Mouse (Mus musculus): ENCODE results near the gene Scd2.
A peak's percentile ranks its signal among the peaks of the same experiment; 100 is the strongest.

The Scd2 gene

DNA sequence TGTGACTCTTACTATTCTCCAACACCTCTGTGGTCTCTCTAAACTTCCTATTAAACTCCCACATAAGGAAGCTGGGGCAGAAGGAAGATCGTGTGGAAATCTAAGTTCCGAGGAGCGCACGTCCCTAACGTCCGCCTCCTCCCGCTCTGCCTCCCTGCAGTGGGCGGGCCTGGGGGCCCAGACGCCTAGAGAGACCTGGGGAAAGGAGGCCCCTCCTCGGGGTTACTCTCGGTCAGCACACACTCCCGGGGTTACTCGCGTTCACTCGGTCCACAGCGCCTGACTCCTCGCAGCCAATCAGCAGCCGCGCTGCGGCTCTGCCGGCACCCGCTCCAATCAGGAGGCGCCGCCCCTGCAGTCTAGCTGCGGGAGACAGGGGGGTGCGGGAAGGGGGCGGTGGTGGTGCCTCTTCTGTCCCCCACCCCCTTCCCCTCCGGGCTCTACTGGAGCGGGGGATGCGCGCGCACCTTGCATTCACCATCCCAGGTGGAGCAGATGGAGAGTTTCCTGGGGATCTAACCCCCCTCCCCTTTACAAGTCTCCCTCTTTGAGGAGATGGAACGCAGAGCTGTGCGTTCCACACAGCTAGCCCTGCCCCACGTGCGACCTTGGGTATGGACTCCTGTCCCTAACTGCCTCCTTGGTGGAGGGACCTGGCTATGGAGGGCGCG, 9.3 kb upstream of the Scd2 start:
- no peaks in the 10 kb centered on the region for H3K36me3 ChIP-seq (ENCODE audit: control insufficient read depth, insufficient read depth, low read length, poor library complexity, severe bottlenecking)
- no peaks in the 10 kb centered on the region for H3K27me3 ChIP-seq (ENCODE audit: control insufficient read depth, insufficient read depth, low read length, poor library complexity, severe bottlenecking)
- DNase-seq (ENCODE audit: low read depth, low spot score), result peak; percentile 94

DNA sequence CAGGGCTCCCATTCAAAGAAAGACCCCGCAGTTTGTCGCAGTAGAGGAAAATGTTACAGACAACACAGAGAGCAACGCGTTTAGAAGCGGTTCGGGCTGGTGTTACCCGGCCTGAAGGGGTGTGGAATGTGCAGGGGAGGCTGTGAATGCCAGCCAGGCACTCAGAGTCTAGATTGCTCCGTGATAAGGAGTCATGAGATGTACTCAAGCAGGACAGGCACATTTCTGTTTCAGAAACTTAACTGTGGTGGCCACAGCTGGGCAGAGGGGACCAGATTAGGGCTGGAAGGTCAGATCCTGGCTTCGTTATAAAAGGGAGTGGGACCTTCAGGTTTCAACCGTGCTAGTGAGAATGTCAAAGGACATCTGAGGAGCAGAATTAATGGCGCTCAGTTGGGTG, 8.8 kb upstream of the Scd2 start:
- Histone ChIP-seq H3K27me3 (ENCODE audit: control insufficient read depth, insufficient read depth, low read length, poor library complexity, severe bottlenecking) (no peaks in the 10 kb centered on the region), H3K36me3 (ENCODE audit: control insufficient read depth, insufficient read depth, low read length, poor library complexity, severe bottlenecking) (no peaks in the 10 kb centered on the region)
- no peak for DNase-seq (ENCODE audit: low read depth, low spot score)

DNA sequence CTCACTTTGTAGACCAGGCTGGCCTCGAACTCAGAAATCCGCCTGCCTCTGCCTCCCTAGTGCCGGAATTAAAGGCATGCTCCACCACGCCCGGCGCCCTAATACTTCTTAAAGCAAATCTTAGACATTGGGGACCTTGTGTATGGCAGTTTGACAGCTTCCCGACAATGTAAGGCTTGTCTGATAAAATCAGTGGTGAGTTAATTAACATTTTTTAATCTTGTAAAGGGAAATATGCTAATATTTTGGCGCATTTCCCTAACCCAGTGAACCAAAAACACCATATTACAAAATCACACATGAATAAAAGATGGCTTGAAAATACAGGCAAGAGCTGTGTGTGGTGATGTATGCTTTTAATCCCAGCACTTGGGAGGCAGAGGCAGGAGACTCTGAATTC, 7.9 kb upstream of the Scd2 start:
- Histone ChIP-seq H3K36me3 (ENCODE audit: control insufficient read depth, insufficient read depth, low read length, poor library complexity, severe bottlenecking) (no peaks in the 10 kb centered on the region), H3K27me3 (ENCODE audit: control insufficient read depth, insufficient read depth, low read length, poor library complexity, severe bottlenecking) (no peaks in the 10 kb centered on the region)
- DNase-seq (ENCODE audit: low read depth, low spot score), result no peak

DNA sequence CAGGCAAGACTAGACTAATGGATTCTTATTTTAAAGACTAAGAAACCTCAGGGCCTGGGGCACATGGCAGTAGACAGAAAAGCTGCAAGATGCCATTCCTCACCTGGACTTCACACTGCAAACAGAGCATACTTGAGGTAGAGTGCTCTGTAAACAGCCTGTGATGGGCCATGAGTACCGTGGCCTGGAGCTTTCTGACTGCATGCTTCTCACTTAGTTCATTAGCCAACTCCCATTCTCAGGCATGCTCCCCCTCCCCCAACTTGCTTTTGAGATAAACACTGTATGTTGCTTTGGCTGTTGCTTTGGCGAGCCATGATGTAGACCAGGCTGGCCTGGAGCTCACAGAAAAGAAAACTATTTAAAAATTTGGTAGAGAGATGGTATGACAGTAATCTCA, 7.4 kb upstream of the Scd2 start:
- Histone ChIP-seq H3K27me3 (ENCODE audit: control insufficient read depth, insufficient read depth, low read length, poor library complexity, severe bottlenecking) (no peaks in the 10 kb centered on the region), H3K36me3 (ENCODE audit: control insufficient read depth, insufficient read depth, low read length, poor library complexity, severe bottlenecking) (no peaks in the 10 kb centered on the region)
- no peak for DNase-seq (ENCODE audit: low read depth, low spot score)

DNA sequence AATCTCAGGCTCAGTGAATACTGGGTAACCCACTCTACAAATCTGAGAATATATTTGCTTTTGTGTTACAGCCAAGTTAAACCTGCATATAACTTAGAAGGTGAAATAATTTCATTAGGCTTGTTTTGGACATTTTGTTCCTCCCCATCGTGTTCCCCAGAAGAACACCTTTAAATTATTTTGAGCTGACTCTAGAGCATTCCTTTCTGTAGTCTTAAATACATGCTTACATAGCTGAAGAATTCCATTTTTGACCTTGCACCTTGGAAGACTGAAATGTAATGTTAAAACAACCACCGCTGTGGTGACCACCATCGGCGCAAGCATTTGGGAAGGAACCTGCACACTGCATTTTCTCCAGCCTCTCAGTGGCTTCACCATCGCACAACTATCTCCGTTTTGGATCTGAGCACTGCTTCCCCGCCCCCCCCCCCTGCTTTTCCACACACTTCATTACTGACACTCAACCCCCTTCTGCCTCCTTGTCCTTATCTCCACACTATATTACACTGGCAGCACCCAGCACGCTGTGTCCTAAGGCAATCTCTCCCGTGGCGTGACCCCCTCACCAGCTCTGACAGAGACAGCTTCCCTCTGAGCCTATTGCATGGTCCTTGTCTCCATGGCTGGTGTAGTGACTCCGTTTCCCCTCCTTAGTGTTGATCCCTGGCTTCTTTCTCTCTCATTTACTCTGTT, 5.9 kb upstream of the Scd2 start:
- Histone ChIP-seq H3K27me3 (ENCODE audit: control insufficient read depth, insufficient read depth, low read length, poor library complexity, severe bottlenecking) (no peaks in the 10 kb centered on the region), H3K36me3 (ENCODE audit: control insufficient read depth, insufficient read depth, low read length, poor library complexity, severe bottlenecking) (no peaks in the 10 kb centered on the region)
- no peak for DNase-seq (ENCODE audit: low read depth, low spot score)

DNA sequence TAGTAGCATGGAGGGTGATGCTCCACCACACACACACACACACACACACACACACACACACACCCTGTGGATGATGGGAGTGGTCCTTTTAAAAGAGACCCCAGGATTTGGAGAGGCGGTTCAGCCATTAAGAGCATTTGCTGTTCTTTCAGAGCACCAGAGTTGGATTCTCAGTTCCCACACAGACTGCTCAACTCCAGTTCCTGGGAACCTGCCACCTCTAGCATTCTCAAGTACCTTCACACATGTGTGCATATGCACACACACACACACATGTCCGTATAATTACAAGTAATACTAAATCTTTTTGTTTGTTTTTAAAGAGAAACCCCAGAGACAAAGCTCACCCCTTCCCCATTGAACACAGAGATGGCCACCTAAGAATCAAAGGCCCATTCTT, 1.4 kb upstream of the Scd2 start:
- H3K36me3 ChIP-seq (ENCODE audit: control insufficient read depth, insufficient read depth, low read length, poor library complexity, severe bottlenecking), result peaks cover 3% of the 10 kb centered on the region; the same call in 1 of the 2 replicates
- H3K27me3 ChIP-seq (ENCODE audit: control insufficient read depth, insufficient read depth, low read length, poor library complexity, severe bottlenecking), result no peaks in the 10 kb centered on the region
- DNase-seq (ENCODE audit: low read depth, low spot score), result no peak

DNA sequence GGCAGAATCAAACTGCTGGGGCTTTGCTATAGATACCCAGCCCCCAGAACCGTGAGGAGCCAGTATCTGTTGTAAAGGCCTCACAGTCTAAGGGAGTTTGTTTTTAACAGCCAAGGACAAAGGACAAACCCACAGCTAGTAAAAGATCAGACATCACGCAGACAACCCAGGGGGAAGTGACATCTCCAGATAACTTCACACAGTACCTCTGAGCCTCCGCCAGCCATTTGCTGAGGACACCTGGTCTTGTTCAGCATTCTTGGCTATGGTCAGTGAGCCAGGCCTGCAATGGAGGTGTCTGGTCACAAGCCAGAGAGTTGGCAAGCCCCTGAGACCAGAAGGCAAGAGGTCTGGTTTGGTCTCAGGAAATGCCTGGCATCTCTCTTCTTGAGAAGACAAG, 991 bp upstream of the Scd2 start:
- DNase-seq (ENCODE audit: low read depth, low spot score), result no peak
- H3K36me3 ChIP-seq (ENCODE audit: control insufficient read depth, insufficient read depth, low read length, poor library complexity, severe bottlenecking), result peaks cover 4% of the 10 kb centered on the region; the same call in 1 of the 2 replicates
- no peaks in the 10 kb centered on the region for H3K27me3 ChIP-seq (ENCODE audit: control insufficient read depth, insufficient read depth, low read length, poor library complexity, severe bottlenecking)

DNA sequence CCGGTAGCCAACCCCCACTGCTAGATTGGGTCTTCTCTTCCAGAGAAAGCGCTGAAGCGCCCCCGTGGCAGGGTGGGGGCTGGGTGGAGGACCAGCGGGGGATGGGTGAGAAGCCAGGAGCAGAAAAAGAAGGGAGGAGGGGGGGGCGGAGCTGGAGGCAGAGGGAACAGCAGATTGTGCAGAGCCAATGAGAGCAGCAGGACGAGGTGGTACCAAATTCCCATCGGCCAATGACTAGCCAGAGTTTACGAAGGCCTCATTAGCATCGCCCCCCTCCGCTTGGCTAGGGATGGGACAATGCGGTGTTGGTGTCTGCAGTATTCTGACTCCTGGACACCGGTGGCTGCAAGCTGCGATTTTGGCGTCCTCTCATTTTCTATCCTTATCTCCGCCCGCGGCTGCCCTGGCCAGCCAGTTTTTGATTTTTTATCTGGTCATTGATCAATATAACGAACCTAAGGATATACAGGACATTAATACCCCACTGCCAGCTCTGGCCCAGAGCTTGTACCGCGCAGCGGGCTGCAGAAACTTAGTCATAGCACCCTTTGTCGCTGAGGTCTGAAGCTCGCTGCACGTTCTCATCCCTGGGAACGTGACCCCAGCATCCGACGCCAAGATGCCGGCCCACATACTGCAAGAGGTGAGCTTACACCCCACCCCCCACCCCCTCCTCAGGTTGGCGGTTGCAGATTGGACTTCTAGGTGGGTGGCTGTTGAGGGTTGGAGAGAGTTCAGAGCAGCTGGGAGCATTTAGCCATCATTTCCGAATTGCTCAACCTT, 486 bp downstream of the Scd2 start:
- Histone ChIP-seq H3K36me3 (ENCODE audit: control insufficient read depth, insufficient read depth, low read length, poor library complexity, severe bottlenecking) (peaks cover 10% of the 10 kb centered on the region), H3K27me3 (ENCODE audit: control insufficient read depth, insufficient read depth, low read length, poor library complexity, severe bottlenecking) (no peaks in the 10 kb centered on the region)
- DNase-seq (ENCODE audit: low read depth, low spot score), result peak; percentile 82

DNA sequence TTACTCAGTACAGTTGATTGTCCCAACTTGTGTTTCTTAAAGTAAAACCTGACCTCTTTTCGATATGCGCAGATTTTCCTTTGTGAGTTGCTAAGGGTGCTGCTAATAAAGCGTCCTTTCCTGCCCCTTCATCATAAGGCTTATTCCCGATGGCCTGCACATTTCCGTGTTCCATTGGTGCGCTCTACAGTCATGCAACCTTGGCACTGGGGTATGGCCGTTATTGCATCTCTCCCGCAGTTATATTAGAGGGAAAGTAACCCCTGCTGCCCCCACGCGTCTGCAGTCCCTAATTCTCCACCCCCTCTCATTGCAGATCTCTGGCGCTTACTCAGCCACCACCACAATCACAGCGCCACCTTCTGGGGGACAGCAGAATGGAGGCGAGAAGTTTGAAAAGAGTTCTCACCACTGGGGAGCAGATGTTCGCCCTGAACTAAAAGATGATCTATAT, 1.1 kb downstream of the Scd2 start:
- Histone ChIP-seq H3K27me3 (ENCODE audit: control insufficient read depth, insufficient read depth, low read length, poor library complexity, severe bottlenecking) (no peaks in the 10 kb centered on the region), H3K36me3 (ENCODE audit: control insufficient read depth, insufficient read depth, low read length, poor library complexity, severe bottlenecking) (peaks cover 10% of the 10 kb centered on the region)
- DNase-seq (ENCODE audit: low read depth, low spot score), result peak; percentile 93

DNA sequence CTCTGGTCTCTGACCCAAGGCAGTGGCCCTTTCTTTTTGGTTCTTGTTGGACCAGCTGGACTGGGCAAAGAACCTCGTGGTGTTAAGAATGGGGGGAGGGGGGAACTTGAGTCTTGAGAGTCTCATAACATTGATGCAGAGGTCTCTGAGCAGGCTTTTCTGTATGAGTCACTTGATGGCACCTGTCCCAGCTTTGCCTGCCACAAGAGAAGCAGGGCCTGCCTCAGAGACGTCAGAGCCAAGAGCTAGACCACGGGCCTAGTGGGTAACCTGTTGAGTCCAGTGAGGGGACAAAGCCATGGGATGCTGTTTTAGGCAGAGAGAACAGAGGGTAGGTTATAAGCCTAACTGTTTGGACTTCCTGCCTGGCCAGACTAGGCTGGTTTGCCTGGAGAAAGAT, 1.8 kb downstream of the Scd2 start:
- DNase-seq (ENCODE audit: low read depth, low spot score), result no peak
- peaks cover 13% of the 10 kb centered on the region for H3K36me3 ChIP-seq (ENCODE audit: control insufficient read depth, insufficient read depth, low read length, poor library complexity, severe bottlenecking)
- no peaks in the 10 kb centered on the region for H3K27me3 ChIP-seq (ENCODE audit: control insufficient read depth, insufficient read depth, low read length, poor library complexity, severe bottlenecking)

DNA sequence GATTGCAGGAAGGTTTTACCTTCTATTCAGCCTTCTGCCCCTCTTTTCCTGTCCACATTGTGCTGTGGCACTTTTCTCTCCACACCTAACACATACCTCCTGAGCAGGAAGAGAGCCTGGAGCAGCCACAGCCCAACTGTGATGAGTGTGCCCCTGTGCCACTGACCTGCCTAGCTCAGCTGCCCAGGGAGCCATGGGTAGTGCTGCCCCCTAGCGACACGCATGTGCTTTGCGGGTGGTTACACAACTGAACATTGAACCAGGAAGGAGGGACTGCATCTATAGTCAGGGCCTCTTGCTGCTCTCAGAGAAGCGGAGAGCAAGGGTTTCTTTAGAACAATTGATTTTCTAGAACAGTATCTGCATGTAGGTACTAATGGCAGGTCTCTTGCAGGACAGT, 2.3 kb downstream of the Scd2 start:
- H3K27me3 ChIP-seq (ENCODE audit: control insufficient read depth, insufficient read depth, low read length, poor library complexity, severe bottlenecking), result no peaks in the 10 kb centered on the region
- peaks cover 14% of the 10 kb centered on the region for H3K36me3 ChIP-seq (ENCODE audit: control insufficient read depth, insufficient read depth, low read length, poor library complexity, severe bottlenecking)
- peak; percentile 93 for DNase-seq (ENCODE audit: low read depth, low spot score)

DNA sequence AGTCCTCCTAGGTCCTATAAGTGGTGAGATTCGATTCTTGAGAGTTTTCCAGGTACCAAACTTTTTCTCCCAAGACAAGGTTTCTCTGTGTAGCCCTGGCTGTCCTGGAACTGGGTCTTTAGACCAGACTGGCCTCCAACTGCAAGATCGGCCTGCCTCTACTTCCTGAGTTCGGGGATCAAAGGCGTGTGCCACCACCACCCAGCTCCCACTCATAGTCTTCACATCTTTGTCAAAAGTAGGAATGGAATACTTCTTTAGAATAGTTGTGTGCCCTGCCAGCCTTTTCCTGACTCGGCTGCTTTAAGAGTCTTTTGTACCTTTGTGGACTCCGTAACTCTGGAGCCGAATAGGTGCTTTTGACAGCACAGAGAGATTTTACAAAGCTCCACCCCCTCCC, 2.7 kb downstream of the Scd2 start:
- H3K27me3 ChIP-seq (ENCODE audit: control insufficient read depth, insufficient read depth, low read length, poor library complexity, severe bottlenecking), result no peaks in the 10 kb centered on the region
- DNase-seq (ENCODE audit: low read depth, low spot score), result no peak
- H3K36me3 ChIP-seq (ENCODE audit: control insufficient read depth, insufficient read depth, low read length, poor library complexity, severe bottlenecking), result peaks cover 17% of the 10 kb centered on the region

DNA sequence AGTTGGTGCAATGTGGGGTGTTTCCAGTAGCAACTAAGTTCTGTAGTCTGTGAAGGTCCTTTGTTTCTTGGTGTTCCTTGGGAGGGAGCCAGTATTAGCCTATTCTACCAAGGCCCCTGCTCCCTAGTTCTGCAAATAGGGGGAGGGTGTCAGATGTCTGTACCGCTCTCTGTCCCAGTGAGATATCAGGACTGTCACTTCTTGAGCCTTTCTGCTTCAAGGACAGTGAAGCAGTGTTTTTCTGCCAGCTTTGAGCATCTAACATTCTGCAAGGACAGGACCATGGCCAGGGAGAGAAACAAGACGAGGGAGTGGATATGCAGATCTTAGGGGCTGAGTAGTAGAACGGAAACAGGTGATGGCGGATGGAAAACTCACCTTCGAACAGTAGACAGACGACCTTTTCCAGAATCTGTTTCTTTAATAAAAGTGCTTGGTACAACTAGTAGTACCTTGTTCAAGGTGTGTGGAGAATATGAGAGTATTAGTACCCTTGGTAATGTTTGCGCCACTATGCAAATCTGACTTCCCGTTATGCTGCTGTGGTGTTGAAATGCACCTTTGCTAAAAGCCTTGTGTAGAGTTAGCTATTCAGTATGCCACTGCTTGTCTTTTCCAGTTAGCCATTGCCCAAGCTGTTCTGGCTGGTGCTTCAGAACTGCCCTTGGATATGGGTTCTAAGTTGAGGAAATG, 3.7 kb downstream of the Scd2 start:
- peak; percentile 35 for DNase-seq (ENCODE audit: low read depth, low spot score)
- H3K36me3 ChIP-seq (ENCODE audit: control insufficient read depth, insufficient read depth, low read length, poor library complexity, severe bottlenecking), result peaks cover 23% of the 10 kb centered on the region
- H3K27me3 ChIP-seq (ENCODE audit: control insufficient read depth, insufficient read depth, low read length, poor library complexity, severe bottlenecking), result no peaks in the 10 kb centered on the region

DNA sequence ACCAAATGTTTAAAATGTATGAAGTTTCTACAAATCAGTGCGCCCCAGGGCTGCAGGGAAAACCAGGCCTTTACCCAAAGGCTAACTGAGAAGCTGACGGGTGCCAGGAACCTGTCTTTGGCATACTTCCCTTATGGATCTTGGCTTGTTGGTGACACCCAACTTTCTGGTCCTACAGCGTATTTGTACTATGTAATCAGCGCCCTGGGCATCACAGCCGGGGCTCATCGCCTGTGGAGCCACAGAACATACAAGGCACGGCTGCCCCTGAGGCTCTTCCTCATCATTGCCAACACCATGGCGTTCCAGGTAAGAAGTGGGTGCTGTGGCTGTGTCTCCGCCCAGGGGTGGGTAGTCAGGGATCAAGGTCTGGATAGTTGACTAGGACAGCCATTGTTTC, 4.4 kb downstream of the Scd2 start:
- Histone ChIP-seq H3K27me3 (ENCODE audit: control insufficient read depth, insufficient read depth, low read length, poor library complexity, severe bottlenecking) (no peaks in the 10 kb centered on the region), H3K36me3 (ENCODE audit: control insufficient read depth, insufficient read depth, low read length, poor library complexity, severe bottlenecking) (peaks cover 27% of the 10 kb centered on the region)
- DNase-seq (ENCODE audit: low read depth, low spot score), result no peak

DNA sequence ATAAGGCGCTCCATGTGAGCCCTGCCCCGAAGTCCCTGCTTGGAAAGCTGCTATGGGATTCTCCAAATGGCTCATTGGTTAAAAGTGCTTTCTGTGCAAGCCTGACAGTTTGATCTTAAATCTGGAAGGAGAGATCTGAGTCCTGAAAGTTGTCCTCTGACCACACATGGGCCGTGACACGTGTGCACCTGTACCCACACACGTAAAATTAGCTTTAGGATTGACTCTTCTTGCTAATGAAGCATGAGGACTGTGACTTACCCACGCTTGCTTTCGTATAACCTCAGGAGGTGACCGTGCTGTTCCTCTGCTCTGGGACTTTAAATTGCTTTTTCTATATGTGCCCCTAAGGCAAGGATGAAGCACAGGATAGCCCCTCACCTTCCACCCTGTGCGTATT, 5.6 kb downstream of the Scd2 start:
- no peaks in the 10 kb centered on the region for H3K27me3 ChIP-seq (ENCODE audit: control insufficient read depth, insufficient read depth, low read length, poor library complexity, severe bottlenecking)
- DNase-seq (ENCODE audit: low read depth, low spot score), result no peak
- H3K36me3 ChIP-seq (ENCODE audit: control insufficient read depth, insufficient read depth, low read length, poor library complexity, severe bottlenecking), result peaks cover 32% of the 10 kb centered on the region

Data from splenic B cell, adult 2 months (primary cell).